Mouse (Mus musculus): ENCODE data around the gene Josd2.

DNA sequence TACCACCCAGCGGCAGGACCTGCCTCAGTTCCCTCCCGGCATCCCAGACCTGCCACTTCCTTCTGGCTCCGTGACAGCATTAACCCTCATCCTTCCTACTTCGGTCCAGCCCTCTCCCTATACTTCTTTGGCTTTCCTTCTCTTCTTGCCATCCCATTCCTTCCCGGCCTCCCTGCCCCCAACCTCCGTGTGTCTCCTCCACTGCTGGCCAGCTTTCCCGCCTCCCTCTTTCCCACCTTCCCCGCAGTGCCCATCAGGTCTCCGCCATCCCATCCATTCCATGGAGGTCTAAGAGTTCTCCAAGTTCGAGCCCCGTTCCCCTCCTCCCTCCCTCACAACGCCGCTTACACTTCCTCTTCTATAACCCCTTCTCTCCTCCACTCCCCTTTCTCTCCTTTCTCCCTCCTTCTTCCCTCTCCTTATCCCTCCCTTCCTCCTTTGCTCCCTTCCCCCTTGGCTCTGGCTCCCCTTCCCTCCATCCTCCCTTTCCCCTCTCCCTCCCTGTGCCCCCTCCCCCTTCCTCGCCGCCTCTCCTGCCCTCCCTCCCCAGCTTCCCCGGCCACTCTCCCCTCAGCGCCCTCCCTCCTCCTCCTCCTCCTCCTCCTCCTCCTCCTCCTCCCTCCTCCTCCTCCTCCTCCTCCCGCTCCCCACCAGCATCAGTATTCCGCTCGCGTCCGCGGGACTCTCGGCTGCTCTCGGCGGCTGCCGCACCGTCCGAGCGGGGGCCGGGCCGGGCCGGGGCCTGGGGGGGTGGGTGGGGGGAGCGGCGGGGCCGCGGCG is 39.4 kb upstream of the Josd2 start:
- TF ChIP-seq POLR2A (IDR thresholded peaks at IDR 0.05; ENCODE audit: insufficient read length, low read depth): no peak
- no peak for TF ChIP-seq TCF3 (IDR thresholded peaks at IDR 0.05; ENCODE audit: insufficient read length, low read depth)
- TF ChIP-seq USF1 (IDR thresholded peaks at IDR 0.05; ENCODE audit: low read depth): no peak
- no peak for TF ChIP-seq MAX (IDR thresholded peaks at IDR 0.05; ENCODE audit: low read depth)
- no peak for TF ChIP-seq E2F4 (IDR thresholded peaks at IDR 0.05; ENCODE audit: insufficient read depth)
- no peak for TF ChIP-seq CEBPB (IDR thresholded peaks at IDR 0.05; ENCODE audit: insufficient read depth, poor library complexity, severe bottlenecking)
- TF ChIP-seq SRF (IDR thresholded peaks at IDR 0.05; ENCODE audit: control insufficient read depth, insufficient read length, low read depth): no peak
- TF ChIP-seq MYOD1 (IDR thresholded peaks at IDR 0.05; ENCODE audit: control insufficient read depth in 1 of 3, insufficient read length in 2 of 3, low read depth in 2 of 3): no peak
- no peak for TF ChIP-seq TCF12 (IDR thresholded peaks at IDR 0.05; ENCODE audit: insufficient read depth, poor library complexity, severe bottlenecking)
- TF ChIP-seq POLR2AphosphoS2 (IDR thresholded peaks at IDR 0.05; ENCODE audit: insufficient read length, low read depth): no peak
- no peak for TF ChIP-seq REST (IDR thresholded peaks at IDR 0.05; ENCODE audit: insufficient read depth, insufficient read length)

Measured in myocyte (in vitro differentiated cells).